Mouse (Mus musculus) erythroblast, embryonic 14.5 days (primary cell): Measurements from ENCODE around the gene Psmb7. TPM values are rescaled to one million over a fixed set of nuclear protein-coding genes. Genes with fewer than 3 reads are reported as not detected.

Experiments
- H3K27me3 ChIP-seq: 2 replicates; pipeline ENCODE4 v1.6.1; 2012; ENCODE audit warnings: inconsistent platforms; ENCODE audit not compliant: control insufficient read depth
- H3K36me3 ChIP-seq: 2 replicates; pipeline ENCODE4 v1.6.1; 2012; ENCODE audit warnings: mild to moderate bottlenecking, inconsistent platforms; ENCODE audit not compliant: control insufficient read depth
- H3K4me1 ChIP-seq: 2 replicates; pipeline ENCODE4 v1.6.1; 2012; ENCODE audit warnings: inconsistent platforms; ENCODE audit not compliant: control insufficient read depth
- H3K4me3 ChIP-seq: replicated peaks from 2 replicates; pipeline ENCODE3; 2012; ENCODE audit warnings: moderate library complexity, mild to moderate bottlenecking, inconsistent platforms
- H3K9me3 ChIP-seq: 2 replicates; pipeline ENCODE4 v1.6.1; 2012; ENCODE audit warnings: low read length, inconsistent platforms, mixed read lengths; ENCODE audit not compliant: control insufficient read depth
- GATA1 ChIP-seq: IDR thresholded peaks from 2 replicates; pipeline ENCODE4 v1.6.1; 2012; ENCODE audit warnings: low read length, inconsistent platforms, mixed read lengths
- TAL1 ChIP-seq: IDR thresholded peaks from 3 replicates; pipeline ENCODE4 v1.6.1; 2012; ENCODE audit warnings: low read length, inconsistent platforms, mixed read lengths
- polyA plus RNA-seq: library from polyadenylated mRNA; stranded (reverse); fragments of >175 nt; gene quantifications from 2 replicates; pipeline ENCODE4 v1.2.3, GENCODE M21; 2012

The Psmb7 gene
- polyA plus RNA-seq, 1 experiment: 2.3 TPM

DNA sequence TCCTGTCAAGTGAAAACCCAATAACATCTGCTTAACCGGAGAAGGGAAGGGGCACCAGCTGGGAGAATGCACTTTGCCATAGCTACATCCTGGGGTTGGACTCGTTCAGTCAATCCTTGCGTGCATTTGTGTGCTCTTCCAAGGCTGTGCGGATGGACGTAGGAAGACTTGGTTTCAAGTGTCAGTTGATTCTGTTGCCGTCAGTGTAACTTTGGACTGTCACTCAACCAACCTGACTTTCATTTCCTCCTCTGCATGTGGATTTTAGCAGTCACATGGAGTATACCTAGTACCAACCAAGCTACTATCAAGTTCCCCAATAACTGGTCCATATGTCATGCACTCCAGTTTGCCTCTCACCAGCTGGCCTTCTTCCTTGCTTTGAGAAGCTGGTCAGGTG is 98.9 kb downstream of the Psmb7 start:
- H3K4me3 ChIP-seq: no peak overlapping the region
- TF ChIP-seq TAL1 (no peak), GATA1 (no peak)
- no peaks in the 10 kb centered on the region for H3K9me3 ChIP-seq
- no peaks in the 10 kb centered on the region for H3K27me3 ChIP-seq
- H3K36me3 ChIP-seq: no peaks in the 10 kb centered on the region
- H3K4me1 ChIP-seq: peaks cover 39% of the 10 kb centered on the region

DNA sequence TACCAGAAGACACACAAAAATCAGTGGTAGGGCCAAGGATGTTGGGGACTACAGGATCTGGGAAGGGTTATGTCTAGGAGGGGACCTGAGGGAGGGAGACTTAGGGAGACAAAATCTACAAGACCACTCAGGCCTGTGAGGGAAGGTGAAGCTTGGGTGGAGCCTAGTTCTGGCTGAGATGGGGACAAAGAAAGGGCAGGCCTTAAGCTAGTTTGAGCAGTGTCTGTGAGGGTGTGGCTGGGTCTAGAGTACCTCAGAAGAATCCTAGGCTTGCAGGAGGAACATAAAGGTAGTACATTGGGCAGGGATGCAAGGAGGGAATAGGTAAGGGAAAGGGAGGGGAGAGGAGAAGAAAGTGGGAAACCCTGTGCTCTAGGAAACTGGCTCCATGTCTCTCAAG is 99.5 kb downstream of the Psmb7 start:
- Histone ChIP-seq H3K4me3 (no peak overlapping the region), H3K36me3 (no peaks in the 10 kb centered on the region), H3K4me1 (peaks cover 45% of the 10 kb centered on the region), H3K9me3 (no peaks in the 10 kb centered on the region), H3K27me3 (no peaks in the 10 kb centered on the region)
- TF ChIP-seq TAL1: no peak
- TF ChIP-seq GATA1: no peak

DNA sequence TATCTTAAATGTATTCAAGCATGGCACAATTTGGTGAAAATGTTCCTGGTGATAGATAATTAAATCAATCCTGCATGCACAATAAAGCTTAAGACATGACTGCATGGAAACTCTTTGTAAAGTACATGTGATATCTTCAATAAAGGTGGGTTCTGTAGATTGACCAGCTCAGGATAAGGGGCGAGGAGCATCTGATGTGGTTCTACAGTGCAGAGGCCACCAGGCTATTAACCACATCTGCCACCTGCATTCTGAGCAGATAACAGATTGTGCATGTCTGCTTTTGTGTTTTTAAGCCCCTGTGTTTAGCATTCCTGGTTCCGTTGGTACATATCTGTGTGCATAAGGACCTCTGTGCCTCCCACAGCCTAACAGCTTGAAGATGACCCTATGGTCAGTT is 100.7 kb downstream of the Psmb7 start:
- no peak overlapping the region for H3K4me3 ChIP-seq
- no peaks in the 10 kb centered on the region for H3K27me3 ChIP-seq
- no peak for TF ChIP-seq GATA1
- TF ChIP-seq TAL1: no peak
- peaks cover 56% of the 10 kb centered on the region for H3K4me1 ChIP-seq
- H3K9me3 ChIP-seq: no peaks in the 10 kb centered on the region
- no peaks in the 10 kb centered on the region for H3K36me3 ChIP-seq

DNA sequence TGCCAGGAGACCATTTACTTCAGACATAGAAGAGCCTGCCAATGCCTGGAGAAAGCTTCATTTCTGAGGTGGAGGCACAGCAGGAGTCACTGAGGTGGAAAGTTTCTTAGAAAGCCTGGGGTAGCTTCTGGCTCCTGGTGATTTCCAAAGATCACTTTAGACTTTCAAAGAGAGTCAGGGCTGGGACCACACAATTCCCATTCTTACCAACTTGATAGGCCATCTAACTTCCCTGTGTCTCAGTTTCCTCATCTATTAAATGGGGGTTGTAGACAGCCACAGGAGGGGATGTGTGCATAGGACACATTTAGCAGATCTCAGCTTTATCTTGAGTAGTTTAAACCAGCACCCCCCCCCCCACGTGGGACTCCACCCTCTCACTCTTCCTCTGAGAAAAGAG is 101.5 kb downstream of the Psmb7 start:
- H3K4me1 ChIP-seq: peaks cover 64% of the 10 kb centered on the region
- no peak overlapping the region for H3K4me3 ChIP-seq
- no peaks in the 10 kb centered on the region for H3K9me3 ChIP-seq
- no peak for TF ChIP-seq TAL1
- no peak for TF ChIP-seq GATA1
- peaks cover 2% of the 10 kb centered on the region; the same call in 1 of the 2 replicates for H3K36me3 ChIP-seq
- H3K27me3 ChIP-seq: no peaks in the 10 kb centered on the region

DNA sequence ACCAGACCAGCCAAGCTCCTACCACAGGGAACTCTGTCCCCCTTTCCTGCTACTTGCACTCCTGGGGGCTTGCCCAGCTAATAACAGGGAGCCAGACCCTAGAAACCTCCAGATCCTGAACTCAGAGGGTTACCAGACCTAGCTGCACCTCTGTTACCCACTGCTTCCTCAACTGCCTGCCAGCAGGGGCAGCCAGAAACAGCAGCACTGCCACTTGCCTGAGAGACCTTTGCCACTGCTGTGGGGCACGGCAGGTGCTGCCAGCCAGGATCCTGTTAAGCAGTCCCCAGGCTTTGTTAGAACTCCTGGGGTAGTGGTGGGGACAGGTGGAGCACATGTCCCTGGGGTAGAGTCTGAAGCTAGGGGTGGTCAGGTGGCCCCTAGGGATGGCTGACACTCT is 102.3 kb downstream of the Psmb7 start:
- Histone ChIP-seq H3K4me3 (no peak overlapping the region), H3K4me1 (peaks cover 69% of the 10 kb centered on the region), H3K36me3 (peaks cover 2% of the 10 kb centered on the region; the same call in 1 of the 2 replicates), H3K27me3 (no peaks in the 10 kb centered on the region), H3K9me3 (no peaks in the 10 kb centered on the region)
- TF ChIP-seq GATA1 (no peak), TAL1 (no peak)

DNA sequence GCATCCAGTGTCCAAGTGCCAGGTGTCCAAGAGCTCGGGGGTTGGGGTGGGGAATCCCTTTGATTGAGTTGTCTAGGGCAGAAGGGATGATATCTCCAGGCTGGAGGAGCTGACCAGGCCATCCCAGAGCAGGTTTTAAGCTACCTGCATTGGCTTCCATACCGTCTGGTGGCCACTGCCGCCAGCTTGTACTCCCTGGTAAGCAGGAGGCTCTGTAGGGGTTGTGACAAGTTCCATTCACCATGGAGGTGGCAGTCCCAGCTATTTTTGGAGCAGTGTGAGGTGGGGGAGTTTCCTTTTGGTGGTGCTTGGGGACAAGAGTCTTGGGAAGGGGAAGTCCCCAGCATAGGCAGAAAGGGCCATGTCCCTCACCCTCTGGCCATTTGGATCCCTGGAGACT is 102.8 kb downstream of the Psmb7 start:
- H3K4me3 ChIP-seq: no peak overlapping the region
- H3K36me3 ChIP-seq: peaks cover 2% of the 10 kb centered on the region; the same call in 1 of the 2 replicates
- H3K4me1 ChIP-seq: peaks cover 73% of the 10 kb centered on the region
- no peaks in the 10 kb centered on the region for H3K27me3 ChIP-seq
- H3K9me3 ChIP-seq: no peaks in the 10 kb centered on the region
- TF ChIP-seq GATA1 (no peak), TAL1 (no peak)

DNA sequence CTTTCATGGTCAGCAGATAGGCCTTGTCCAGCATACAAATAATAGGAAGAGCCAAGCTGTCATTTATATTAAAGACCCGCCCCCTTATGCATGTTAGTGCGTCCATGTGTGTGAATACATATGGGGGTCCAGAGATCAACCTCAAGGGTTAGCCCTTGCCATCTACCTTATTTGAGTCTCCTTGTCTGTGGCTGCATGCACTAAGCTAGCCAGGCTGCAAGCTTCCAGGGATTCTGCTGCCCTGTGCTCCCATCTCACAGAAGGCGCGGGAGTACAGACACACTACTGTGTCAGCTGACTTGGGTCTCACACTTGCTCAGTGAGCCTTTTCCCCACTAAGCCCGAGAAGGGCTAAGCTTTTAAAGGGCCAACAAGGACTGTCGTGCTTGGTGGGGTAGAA is 103.2 kb downstream of the Psmb7 start:
- Histone ChIP-seq H3K4me1 (peaks cover 78% of the 10 kb centered on the region), H3K27me3 (no peaks in the 10 kb centered on the region), H3K36me3 (peaks cover 2% of the 10 kb centered on the region; the same call in 1 of the 2 replicates), H3K4me3 (no peak overlapping the region), H3K9me3 (no peaks in the 10 kb centered on the region)
- TF ChIP-seq GATA1: no peak

DNA sequence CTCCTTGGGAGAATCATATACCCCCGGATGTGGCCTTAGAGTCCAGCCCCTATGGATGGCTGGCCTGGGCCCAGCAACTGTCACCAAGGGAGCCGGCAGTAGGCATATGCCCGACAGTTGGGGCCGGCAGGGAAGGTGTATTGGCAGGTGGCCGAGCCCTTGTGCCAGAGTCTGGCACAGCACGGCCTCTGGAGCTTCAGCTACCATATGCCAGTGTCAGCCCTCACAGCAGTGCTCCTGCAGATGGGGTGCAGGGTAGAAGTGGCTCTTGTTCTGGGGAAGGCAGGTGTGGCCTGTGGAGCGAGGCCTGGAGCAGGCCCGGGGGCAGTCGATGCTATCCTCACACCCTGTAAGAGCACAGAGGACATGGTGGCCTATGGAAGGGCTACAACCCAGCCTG is 104.2 kb downstream of the Psmb7 start:
- Histone ChIP-seq H3K4me1 (peaks cover 86% of the 10 kb centered on the region), H3K9me3 (no peaks in the 10 kb centered on the region), H3K36me3 (peaks cover 2% of the 10 kb centered on the region; the same call in 1 of the 2 replicates)

More for the DNA sequence above, 104.2 kb downstream of the Psmb7 start:
- Histone ChIP-seq H3K27me3 (no peaks in the 10 kb centered on the region), H3K4me3 (no peak overlapping the region)
- TF ChIP-seq TAL1 (no peak), GATA1 (no peak)

Other genes starting within 250 kb of the Psmb7 start
- gene Nek6, start 132.4 kb downstream of the Psmb7 start, polyA plus RNA-seq: 0.21 TPM in 2 replicates
- gene Nr5a1, start 70.5 kb upstream of the Psmb7 start, polyA plus RNA-seq: not detected in 2 replicates